Mouse (Mus musculus) MEL (cell line): ENCODE measurements at regions not wholly inside any gene's neighbourhood (a gene's known extent, or its start where the extent isn't known, plus 50 kb on each side); places are given as distances from the start of the nearest gene placed in this dataset.

ENCODE experiments used
- DNase-seq: peaks from one replicate; pipeline ENCODE4 v3.0.0; 2011; ENCODE audit warnings: low read depth, low spot score
- H3K27ac ChIP-seq: 2 replicates; pipeline ENCODE4 v1.5.1; 2012; ENCODE audit warnings: low read depth, mild to moderate bottlenecking, control low read depth, low read length, moderate library complexity; ENCODE audit not compliant: control insufficient read depth
- H3K27me3 ChIP-seq, 2 experiments: fragments of 150-350 bp in 1 of 2; sonication (generic) in 1 of 2; 2 replicates each; pipeline ENCODE4 v1.6.1; 2012; ENCODE audit warnings: low read length in 2 of 2, mild to moderate bottlenecking in 2 of 2, improper control_type of control experiment in 1 of 2, moderate library complexity in 1 of 2; ENCODE audit not compliant: insufficient read depth in 2 of 2, control insufficient read depth in 1 of 2
- H3K36me3 ChIP-seq, 2 experiments: 2 replicates each; pipeline ENCODE4 v1.6.1; 2012 to 2014; ENCODE audit warnings: low read length in 2 of 2, improper control_type of control experiment in 1 of 2, inconsistent platforms in 1 of 2, mild to moderate bottlenecking in 1 of 2; ENCODE audit not compliant: insufficient read depth in 2 of 2, control insufficient read depth in 1 of 2
- H3K4me1 ChIP-seq, 2 experiments: fragments of 150-350 bp in 1 of 2; sonication (generic) in 1 of 2; 2 replicates each; pipeline ENCODE4 v1.6.1; 2012; ENCODE audit warnings: low read length in 2 of 2, improper control_type of control experiment in 1 of 2, mild to moderate bottlenecking in 1 of 2; ENCODE audit not compliant: insufficient read depth in 2 of 2, control insufficient read depth in 1 of 2
- H3K4me3 ChIP-seq, 2 experiments: fragments of 150-350 bp in 1 of 2; sonication (generic) in 1 of 2; 2 replicates each; pipeline ENCODE4 v1.5.1; 2012; ENCODE audit warnings: low read depth in 2 of 2, low read length in 2 of 2, mild to moderate bottlenecking in 2 of 2, moderate library complexity in 2 of 2, control low read depth in 1 of 2, improper control_type of control experiment in 1 of 2; ENCODE audit not compliant: control insufficient read depth in 1 of 2, insufficient read depth in 1 of 2
- H3K79me2 ChIP-seq: 2 replicates; pipeline ENCODE4 v1.6.1; 2012; ENCODE audit warnings: mild to moderate bottlenecking, low read length, moderate library complexity; ENCODE audit not compliant: control insufficient read depth, poor library complexity, insufficient read depth
- H3K9ac ChIP-seq: 2 replicates; pipeline ENCODE4 v1.6.1; 2012; ENCODE audit warnings: low read depth, mild to moderate bottlenecking, control low read depth, low read length, moderate library complexity; ENCODE audit not compliant: control insufficient read depth, poor library complexity, severe bottlenecking
- H3K9me3 ChIP-seq: fragments of 150-350 bp; sonication (generic); replicated peaks from 2 replicates; pipeline ENCODE4 v1.6.1; 2012; ENCODE audit warnings: mild to moderate bottlenecking, low read length, improper control_type of control experiment, moderate library complexity; ENCODE audit not compliant: insufficient read depth
- BHLHE40 ChIP-seq: IDR thresholded peaks from 2 replicates; pipeline ENCODE4 v1.6.1; 2012; ENCODE audit warnings: low read depth, mild to moderate bottlenecking, inconsistent platforms, low read length, improper control_type of control experiment, borderline replicate concordance
- CHD1 ChIP-seq: IDR thresholded peaks from 2 replicates; pipeline ENCODE4 v1.6.1; 2012; ENCODE audit warnings: low read depth, mild to moderate bottlenecking, inconsistent platforms, low read length, improper control_type of control experiment
- CHD2 ChIP-seq: IDR thresholded peaks from 2 replicates; pipeline ENCODE4 v1.6.1; 2011; ENCODE audit warnings: low read length, improper control_type of control experiment
- CTCF ChIP-seq, 3 experiments: IDR thresholded peaks in 2 of 3; conservative IDR thresholded peaks in 1 of 3; 2 replicates each; pipeline ENCODE4 v1.5.1; 2011 to 2012; ENCODE audit warnings: low read length in 3 of 3, low read depth in 2 of 3, mild to moderate bottlenecking in 2 of 3, improper control_type of control experiment in 1 of 3, inconsistent platforms in 1 of 3, mixed read lengths in 1 of 3, moderate library complexity in 1 of 3; ENCODE audit not compliant: control insufficient read depth in 1 of 3, insufficient read depth in 1 of 3, poor library complexity in 1 of 3, severe bottlenecking in 1 of 3
- EP300 ChIP-seq, 2 experiments: IDR thresholded peaks; 2 replicates each; pipeline ENCODE4 v1.6.1; 2011; ENCODE audit warnings: improper control_type of control experiment in 2 of 2, low read length in 2 of 2, low read depth in 1 of 2, mild to moderate bottlenecking in 1 of 2
- ETS1 ChIP-seq: IDR thresholded peaks from 2 replicates; pipeline ENCODE4 v1.6.1; 2012; ENCODE audit warnings: low read depth, mild to moderate bottlenecking, inconsistent platforms, low read length, improper control_type of control experiment, moderate library complexity
- GABPA ChIP-seq: IDR thresholded peaks from 2 replicates; pipeline ENCODE4 v1.6.1; 2012; ENCODE audit warnings: low read depth, mild to moderate bottlenecking, inconsistent platforms, low read length, improper control_type of control experiment, moderate library complexity
- HCFC1 ChIP-seq: IDR thresholded peaks from 2 replicates; pipeline ENCODE4 v1.6.1; 2012; ENCODE audit warnings: low read depth, mild to moderate bottlenecking, inconsistent platforms, low read length, improper control_type of control experiment, moderate library complexity
- MYC ChIP-seq: IDR thresholded peaks from 2 replicates; pipeline ENCODE4 v1.6.1; 2011; ENCODE audit warnings: low read depth, mild to moderate bottlenecking, low read length, improper control_type of control experiment, moderate library complexity
- NELFE ChIP-seq: IDR thresholded peaks from 2 replicates; pipeline ENCODE4 v1.6.1; 2011; ENCODE audit warnings: low read depth, low read length, improper control_type of control experiment
- POLR2AphosphoS2 ChIP-seq: IDR thresholded peaks from 2 replicates; pipeline ENCODE4 v1.6.1; 2011; ENCODE audit warnings: low read length, improper control_type of control experiment
- POLR2AphosphoS5 ChIP-seq: IDR thresholded peaks from 2 replicates; pipeline ENCODE4 v1.6.1; 2012; ENCODE audit warnings: low read depth, borderline replicate concordance, mild to moderate bottlenecking, inconsistent platforms, low read length, moderate library complexity, mixed read lengths
- TAL1 ChIP-seq: IDR thresholded peaks from 2 replicates; pipeline ENCODE4 v1.6.1; 2012; ENCODE audit warnings: mild to moderate bottlenecking, inconsistent platforms, low read length, moderate library complexity, mixed read lengths
- USF1 ChIP-seq: IDR thresholded peaks from 2 replicates; pipeline ENCODE4 v1.6.1; 2014; ENCODE audit warnings: low read depth, mild to moderate bottlenecking, inconsistent platforms, low read length, improper control_type of control experiment, moderate library complexity
- ZC3H11A ChIP-seq: IDR thresholded peaks from 2 replicates; pipeline ENCODE4 v1.6.1; 2012; ENCODE audit warnings: low read depth, mild to moderate bottlenecking, inconsistent platforms, low read length, improper control_type of control experiment
- ZKSCAN1 ChIP-seq: IDR thresholded peaks from 2 replicates; pipeline ENCODE4 v1.6.1; 2012; ENCODE audit warnings: low read depth, mild to moderate bottlenecking, inconsistent platforms, low read length, improper control_type of control experiment, moderate library complexity

DNA sequence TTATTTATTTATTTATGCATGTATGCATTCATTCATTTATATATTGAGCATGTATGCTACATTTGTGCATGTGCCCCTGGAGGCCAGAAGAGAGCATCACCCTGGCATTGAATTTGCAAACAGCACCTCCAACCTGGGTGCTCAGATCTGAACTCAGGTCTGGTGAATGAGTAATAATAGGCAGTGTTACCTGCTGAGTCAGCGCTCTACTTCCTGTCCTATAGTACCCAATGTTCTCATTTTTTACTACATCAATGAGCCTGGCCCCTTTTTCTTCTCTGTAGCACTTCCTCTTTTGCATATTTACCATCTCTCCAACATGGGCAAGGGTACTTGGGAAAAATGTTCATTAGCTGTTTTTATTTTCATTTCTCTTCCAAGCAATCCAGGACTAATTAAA lies 2711.9 kb upstream of the 5930422O12Rik start:
- no peak for TF ChIP-seq BHLHE40
- no peak for TF ChIP-seq ZC3H11A
- no peak for TF ChIP-seq MYC
- TF ChIP-seq ETS1 = no peak
- TF ChIP-seq TAL1 = no peak
- TF ChIP-seq ZKSCAN1 = no peak
- no peak for TF ChIP-seq CHD2
- TF ChIP-seq EP300 (IDR thresholded peaks at IDR 0.05; ENCODE audit: low read depth in 1 of 2, low read length in 2 of 2) = no peak
- no peak for TF ChIP-seq CTCF (IDR thresholded peaks at IDR 0.05 in 2 of 3, conservative IDR thresholded peaks at IDR 0.05 in 1 of 3; ENCODE audit: control insufficient read depth in 1 of 3, insufficient read depth in 1 of 3, low read depth in 2 of 3, low read length in 3 of 3, poor library complexity in 1 of 3, severe bottlenecking in 1 of 3)
- no peak for TF ChIP-seq POLR2AphosphoS5
- TF ChIP-seq, all 39 proteins: peak for 0
- H3K4me3 ChIP-seq = no peak overlapping the region
- no peak overlapping the region for H3K27ac ChIP-seq
- DNase-seq = no peak
- H3K9ac ChIP-seq = no peak overlapping the region
- H3K4me1 ChIP-seq = no peaks in the 10 kb centered on the region
- H3K27me3 ChIP-seq = no peaks in the 10 kb centered on the region
- H3K79me2 ChIP-seq = no peaks in the 10 kb centered on the region
- H3K9me3 ChIP-seq = no peaks in the 10 kb centered on the region
- H3K36me3 ChIP-seq = no peaks in the 10 kb centered on the region

DNA sequence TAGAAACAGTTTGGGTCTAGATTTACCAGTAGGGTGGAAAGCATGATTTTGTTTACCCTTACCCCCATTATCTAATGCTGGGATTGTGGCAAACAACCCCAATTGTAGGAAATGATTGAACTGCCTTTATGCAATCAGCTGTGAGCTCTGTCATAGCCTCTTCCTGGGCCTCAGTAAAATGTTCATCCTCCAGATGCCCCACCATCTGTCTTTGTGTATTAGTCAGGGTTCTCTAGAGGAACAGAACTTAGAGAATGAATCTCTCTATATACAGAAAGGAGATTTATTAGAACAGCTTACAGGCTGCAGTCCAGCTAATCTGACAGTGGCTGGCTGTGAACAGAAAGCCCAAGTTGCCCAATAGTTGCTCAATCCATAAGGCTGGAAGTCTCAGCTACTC lies 2698.1 kb upstream of the 5930422O12Rik start:
- Histone ChIP-seq H3K36me3 (no peaks in the 10 kb centered on the region), H3K79me2 (no peaks in the 10 kb centered on the region), H3K9me3 (no peaks in the 10 kb centered on the region), H3K27ac (no peak overlapping the region), H3K4me3 (no peak overlapping the region), H3K4me1 (no peaks in the 10 kb centered on the region), H3K27me3 (no peaks in the 10 kb centered on the region), H3K9ac (no peak overlapping the region)
- TF ChIP-seq USF1 = no peak
- TF ChIP-seq ZKSCAN1 = no peak
- no peak for TF ChIP-seq NELFE
- TF ChIP-seq CHD2 = no peak
- no peak for TF ChIP-seq GABPA
- no peak for TF ChIP-seq CHD1
- TF ChIP-seq POLR2AphosphoS2 = no peak
- no peak for TF ChIP-seq HCFC1
- DNase-seq = no peak
